Mouse (Mus musculus) forebrain, embryonic 16.5 days (tissue): ENCODE results near the gene Slc16a12. TPM values are rescaled to one million over a fixed set of nuclear protein-coding genes. Genes with fewer than 3 reads are reported as not detected.

Source experiments
- ATAC-seq: fragments of 200-750 bp; cut with Nextera tagmentation; 2 replicates; pipeline ENCODE4 v1.8.0; 2017; ENCODE audit warnings: mild to moderate bottlenecking, moderate library complexity
- H3K27ac ChIP-seq: fragments of 300-500 bp; sonication (generic); 2 replicates; pipeline ENCODE4 v1.5.1; 2014; ENCODE audit warnings: low read length, control low read depth
- H3K27me3 ChIP-seq: fragments of 300-500 bp; sonication (generic); replicated peaks from 2 replicates; pipeline ENCODE4 v1.6.1; 2014; ENCODE audit warnings: low read length; ENCODE audit not compliant: control insufficient read depth, insufficient read depth
- H3K36me3 ChIP-seq: fragments of 300-500 bp; sonication (generic); 2 replicates; pipeline ENCODE4 v1.6.1; 2014; ENCODE audit not compliant: control insufficient read depth, insufficient read depth
- H3K4me1 ChIP-seq: fragments of 300-500 bp; sonication (generic); replicated peaks from 2 replicates; pipeline ENCODE4 v1.6.1; 2014; ENCODE audit warnings: low read length; ENCODE audit not compliant: control insufficient read depth, insufficient read depth
- H3K4me2 ChIP-seq: fragments of 300-500 bp; sonication (generic); 2 replicates; pipeline ENCODE4 v1.6.1; 2014; ENCODE audit warnings: mild to moderate bottlenecking, low read length, control low read depth
- H3K4me3 ChIP-seq: fragments of 300-500 bp; sonication (generic); replicated peaks from 2 replicates; pipeline ENCODE4 v1.5.1; 2014; ENCODE audit warnings: mild to moderate bottlenecking, low read length, control low read depth
- H3K9ac ChIP-seq: fragments of 300-500 bp; sonication (generic); replicated peaks from 2 replicates; pipeline ENCODE4 v1.6.1; 2014; ENCODE audit warnings: low read depth, low read length, control low read depth
- H3K9me3 ChIP-seq: fragments of 300-500 bp; sonication (generic); 2 replicates; pipeline ENCODE4 v1.6.1; 2016; ENCODE audit warnings: low read length; ENCODE audit not compliant: control insufficient read depth
- WGBS: fragments of 180-500 bp; shearing (Covaris S2); extraction: QIAGEN DNeasy Blood & Tissue Kit; methylation state at CpG from one replicate; pipeline ENCODE4 v1.1.7; 2014; 5-methylcytosine and 5-hydroxymethylcytosine counted together
- polyA plus RNA-seq: library from polyadenylated mRNA; unstranded; fragments of >200 nt; fragmentation: Nextera tagmentation; extraction: Ambion mirVana; gene quantifications from 2 replicates; pipeline ENCODE4 v1.2.1, GENCODE M21; 2015

Slc16a12 gene
- polyA plus RNA-seq, 1 experiment from 2014 or later: 2.8 TPM

DNA sequence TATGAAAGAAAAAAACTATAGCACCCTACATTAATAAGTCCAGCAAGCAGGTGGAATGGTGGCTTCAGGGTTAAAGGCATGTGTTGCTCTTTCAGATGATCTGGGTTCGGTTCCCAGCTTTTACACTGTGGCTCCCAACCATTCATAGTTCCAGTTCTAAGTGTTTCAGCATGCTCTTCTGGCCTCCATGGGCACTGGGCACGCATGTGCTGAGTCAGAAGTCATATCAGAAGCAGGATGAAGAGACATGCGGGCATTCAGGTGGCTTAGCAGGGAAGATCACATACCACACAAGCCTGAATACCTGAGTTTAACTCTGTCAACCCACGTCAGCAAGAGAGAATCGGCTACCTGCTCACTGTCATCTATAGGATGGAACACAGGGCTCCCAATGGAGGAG is 28.1 kb downstream of the Slc16a12 start:
- no peaks in the 10 kb centered on the region for H3K9me3 ChIP-seq
- H3K27me3 ChIP-seq: no peaks in the 10 kb centered on the region
- H3K27ac ChIP-seq: no peak overlapping the region
- no peak overlapping the region for H3K4me3 ChIP-seq
- no peak for ATAC-seq
- no peaks in the 10 kb centered on the region for H3K4me1 ChIP-seq
- WGBS: 92% methylated on average over 5 of the region's 5 CpGs
- no peaks in the 10 kb centered on the region for H3K36me3 ChIP-seq
- H3K9ac ChIP-seq: no peak overlapping the region
- no peak overlapping the region for H3K4me2 ChIP-seq

DNA sequence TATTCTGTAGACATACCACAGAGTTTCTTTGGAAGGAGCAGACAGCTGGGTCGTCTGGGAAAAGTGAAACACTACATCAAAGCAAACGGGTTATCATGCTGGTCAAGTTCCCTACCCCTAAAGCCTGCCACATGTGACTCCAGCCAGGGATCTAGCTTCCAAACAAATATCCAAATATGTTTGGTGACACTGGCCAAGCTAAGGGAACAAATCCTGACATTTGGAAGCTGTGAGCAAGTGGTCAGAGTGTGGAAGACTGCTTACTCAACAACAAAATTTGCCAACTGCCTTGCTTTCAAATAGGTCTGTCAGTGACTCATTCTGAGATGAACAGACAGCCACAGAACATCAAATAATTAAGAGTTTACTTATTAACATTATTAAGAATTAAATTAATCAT is 28.6 kb downstream of the Slc16a12 start:
- no peak overlapping the region for H3K4me2 ChIP-seq
- no peaks in the 10 kb centered on the region for H3K27me3 ChIP-seq
- H3K4me1 ChIP-seq: no peaks in the 10 kb centered on the region
- H3K9ac ChIP-seq: no peak overlapping the region
- H3K9me3 ChIP-seq: no peaks in the 10 kb centered on the region
- 47% methylated on average over 2 of the region's 2 CpGs for WGBS
- no peak overlapping the region for H3K4me3 ChIP-seq
- no peak overlapping the region for H3K27ac ChIP-seq
- H3K36me3 ChIP-seq: no peaks in the 10 kb centered on the region
- ATAC-seq: no peak

DNA sequence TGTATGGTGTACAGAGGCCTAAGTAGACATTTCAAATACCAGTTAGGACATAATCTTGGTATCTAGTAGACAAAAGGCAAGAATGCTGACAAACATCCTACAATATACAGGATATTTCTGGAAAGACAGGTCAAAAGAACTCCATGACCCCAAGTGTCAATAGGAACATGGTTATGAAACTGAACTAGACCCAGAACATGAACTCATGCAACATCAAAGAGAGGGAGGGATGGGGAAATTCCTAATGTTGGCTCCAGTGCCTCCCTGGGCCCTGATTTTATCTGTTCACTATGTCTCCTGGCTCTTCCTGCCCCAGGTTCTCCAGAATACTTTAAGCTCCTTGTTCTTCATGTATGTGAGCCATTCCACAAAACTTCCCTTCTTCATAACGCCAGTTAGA is 31.2 kb downstream of the Slc16a12 start:
- no peak overlapping the region for H3K9ac ChIP-seq
- no peaks in the 10 kb centered on the region for H3K9me3 ChIP-seq
- WGBS: 80% methylated on average over 1 of the region's 1 CpGs
- H3K4me2 ChIP-seq: no peak overlapping the region
- H3K36me3 ChIP-seq: no peaks in the 10 kb centered on the region
- H3K27ac ChIP-seq: no peak overlapping the region
- H3K4me3 ChIP-seq: no peak overlapping the region
- no peaks in the 10 kb centered on the region for H3K4me1 ChIP-seq
- no peak for ATAC-seq
- no peaks in the 10 kb centered on the region for H3K27me3 ChIP-seq

DNA sequence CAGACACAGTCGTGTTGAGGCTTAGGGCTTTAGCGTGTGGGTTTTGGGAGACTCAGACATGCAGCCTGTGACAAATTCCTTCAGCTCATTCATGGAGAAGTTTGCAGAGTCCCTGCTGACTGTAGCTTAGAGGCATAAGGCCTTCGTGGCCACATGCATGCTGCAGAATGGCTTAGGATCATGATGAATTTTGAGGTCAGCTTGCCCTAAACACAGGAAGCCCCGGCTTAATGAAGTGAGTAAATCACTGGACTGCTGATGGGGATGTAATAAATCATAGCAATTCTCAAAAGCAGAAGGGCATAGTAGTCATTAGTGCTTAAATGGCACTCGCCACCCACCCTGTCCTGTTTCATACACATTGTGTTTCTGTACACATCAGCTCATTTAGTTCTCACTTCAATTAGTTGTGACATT is 32.8 kb downstream of the Slc16a12 start:
- ATAC-seq: no peak
- WGBS: 81% methylated on average over 5 of the region's 5 CpGs
- H3K27ac ChIP-seq: no peak overlapping the region

DNA sequence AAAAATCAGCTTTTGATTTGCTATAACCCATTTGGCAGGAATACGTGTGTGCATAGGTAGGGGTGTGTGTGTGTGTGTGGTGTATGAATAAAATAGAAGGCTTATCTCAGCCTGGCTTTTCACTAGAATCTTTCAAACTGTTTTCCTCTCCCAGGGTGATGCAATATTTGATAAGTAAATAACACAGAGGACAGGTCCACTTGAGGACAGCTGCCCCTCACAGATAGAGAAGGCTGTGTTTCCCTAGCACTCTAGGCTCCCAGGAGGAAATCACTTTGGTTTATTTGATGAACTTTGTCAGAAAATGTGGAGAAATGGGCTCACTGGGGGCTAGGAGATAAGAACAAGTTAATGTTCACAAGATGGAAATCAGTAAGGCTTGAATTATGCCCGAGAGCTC is 35.0 kb downstream of the Slc16a12 start:
- Histone ChIP-seq H3K9me3 (no peaks in the 10 kb centered on the region), H3K36me3 (no peaks in the 10 kb centered on the region), H3K9ac (no peak overlapping the region), H3K4me1 (no peaks in the 10 kb centered on the region), H3K4me2 (no peak overlapping the region), H3K4me3 (no peak overlapping the region), H3K27me3 (no peaks in the 10 kb centered on the region), H3K27ac (no peak overlapping the region)
- 64% methylated on average over 2 of the region's 2 CpGs for WGBS
- ATAC-seq: no peak

More for the DNA sequence above, 32.8 kb downstream of the Slc16a12 start:
- no peaks in the 10 kb centered on the region for H3K4me1 ChIP-seq
- H3K9me3 ChIP-seq: no peaks in the 10 kb centered on the region
- no peaks in the 10 kb centered on the region for H3K27me3 ChIP-seq
- H3K9ac ChIP-seq: no peak overlapping the region
- no peaks in the 10 kb centered on the region for H3K36me3 ChIP-seq
- H3K4me2 ChIP-seq: no peak overlapping the region
- no peak overlapping the region for H3K4me3 ChIP-seq

DNA sequence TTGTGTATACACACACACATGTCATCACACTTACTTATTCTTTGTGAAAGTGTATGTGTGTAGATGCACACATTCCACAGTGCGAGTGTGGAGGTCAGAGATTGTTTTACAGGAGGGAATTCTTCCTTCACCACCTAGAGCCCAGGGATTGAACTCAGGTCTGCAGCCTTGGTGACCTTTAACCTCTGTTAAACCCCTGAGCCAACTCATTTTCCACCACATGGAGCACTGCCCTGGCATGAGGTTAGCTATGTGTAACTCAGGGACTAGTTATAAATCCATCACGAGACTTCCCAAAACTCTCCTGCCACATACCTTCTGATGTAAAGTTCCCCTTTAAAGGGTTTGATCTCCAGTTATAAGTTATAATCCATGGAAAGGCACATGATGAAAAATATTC is 38.9 kb downstream of the Slc16a12 start:
- H3K36me3 ChIP-seq: no peaks in the 10 kb centered on the region
- no peak for ATAC-seq
- no peak overlapping the region for H3K4me3 ChIP-seq
- no peak overlapping the region for H3K27ac ChIP-seq
- H3K27me3 ChIP-seq: no peaks in the 10 kb centered on the region
- H3K9ac ChIP-seq: no peak overlapping the region
- H3K4me1 ChIP-seq: no peaks in the 10 kb centered on the region
- WGBS: 88% methylated on average over 2 of the region's 2 CpGs
- H3K9me3 ChIP-seq: no peaks in the 10 kb centered on the region
- H3K4me2 ChIP-seq: no peak overlapping the region

DNA sequence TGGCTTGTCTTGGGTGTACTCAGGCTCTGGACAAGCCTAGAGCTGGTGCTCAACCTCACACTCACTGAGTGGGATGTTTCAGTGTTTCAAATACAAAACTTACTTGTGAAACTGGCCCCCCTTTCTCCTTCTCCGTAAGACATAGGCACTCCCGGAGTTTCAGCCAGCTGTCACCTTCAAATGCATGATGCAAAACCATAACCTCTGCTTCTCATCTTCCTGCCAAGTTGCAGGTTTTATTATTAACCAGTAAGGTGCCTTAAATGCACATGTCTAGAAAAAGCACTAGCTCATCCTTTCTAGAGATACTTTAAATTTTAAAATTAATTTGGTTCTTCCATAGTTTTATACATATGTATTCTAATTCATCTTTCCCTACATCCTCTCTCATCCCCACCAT is 39.5 kb downstream of the Slc16a12 start:
- H3K9me3 ChIP-seq: no peaks in the 10 kb centered on the region
- H3K9ac ChIP-seq: no peak overlapping the region
- 84% methylated on average over 2 of the region's 2 CpGs for WGBS
- no peak for ATAC-seq
- no peaks in the 10 kb centered on the region for H3K27me3 ChIP-seq
- no peak overlapping the region for H3K4me3 ChIP-seq
- H3K27ac ChIP-seq: no peak overlapping the region
- no peak overlapping the region for H3K4me2 ChIP-seq
- no peaks in the 10 kb centered on the region for H3K4me1 ChIP-seq
- H3K36me3 ChIP-seq: no peaks in the 10 kb centered on the region

DNA sequence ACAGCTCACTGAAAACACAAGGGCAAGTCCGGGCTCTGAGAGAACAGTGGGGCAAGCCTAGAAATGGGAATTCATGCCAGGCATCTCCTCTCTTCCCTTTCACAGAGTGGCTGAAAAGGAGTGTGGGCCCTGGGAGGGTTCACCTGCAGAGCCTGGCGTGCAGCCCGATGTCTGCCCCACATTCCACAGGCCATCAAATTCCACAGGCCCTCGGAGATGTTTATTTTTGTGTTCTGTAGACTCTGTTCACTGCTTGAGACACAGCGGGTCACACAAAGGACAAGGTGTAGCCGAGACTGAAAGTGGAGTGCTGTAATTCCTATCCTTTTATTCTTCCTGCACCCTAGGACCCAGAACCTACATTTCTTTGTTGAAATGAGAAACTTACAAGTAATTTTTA is 40.8 kb downstream of the Slc16a12 start:
- Histone ChIP-seq H3K4me1 (no peaks in the 10 kb centered on the region), H3K27ac (no peak overlapping the region), H3K27me3 (no peaks in the 10 kb centered on the region), H3K36me3 (no peaks in the 10 kb centered on the region), H3K9me3 (no peaks in the 10 kb centered on the region), H3K4me2 (no peak overlapping the region), H3K4me3 (no peak overlapping the region), H3K9ac (no peak overlapping the region)
- 74% methylated on average over 6 of the region's 6 CpGs for WGBS
- ATAC-seq: no peak

DNA sequence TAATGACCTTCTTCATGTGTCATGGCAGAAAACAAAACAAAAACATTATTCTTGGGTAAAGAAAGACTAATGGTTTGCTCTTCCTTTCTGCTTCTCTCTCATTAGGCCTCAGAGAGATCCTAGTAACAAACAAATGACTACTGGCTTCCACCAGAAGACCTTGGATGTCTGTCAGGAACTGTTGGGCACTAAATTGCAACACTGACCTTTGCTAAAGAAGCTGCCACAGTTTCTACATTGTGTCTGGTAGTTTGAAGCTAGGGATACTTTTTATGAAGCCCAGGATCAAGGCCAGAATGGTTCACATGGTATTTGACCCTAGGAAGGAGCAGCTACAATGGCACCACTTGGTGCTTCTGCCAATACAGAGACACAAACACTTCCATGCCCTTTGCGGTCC is 41.9 kb downstream of the Slc16a12 start:
- H3K4me1 ChIP-seq: no peaks in the 10 kb centered on the region
- no peak overlapping the region for H3K27ac ChIP-seq
- H3K4me2 ChIP-seq: no peak overlapping the region
- 97% methylated on average over 1 of the region's 1 CpGs for WGBS
- no peak for ATAC-seq
- H3K9me3 ChIP-seq: no peaks in the 10 kb centered on the region
- H3K9ac ChIP-seq: no peak overlapping the region
- H3K4me3 ChIP-seq: no peak overlapping the region
- H3K36me3 ChIP-seq: no peaks in the 10 kb centered on the region
- H3K27me3 ChIP-seq: no peaks in the 10 kb centered on the region

DNA sequence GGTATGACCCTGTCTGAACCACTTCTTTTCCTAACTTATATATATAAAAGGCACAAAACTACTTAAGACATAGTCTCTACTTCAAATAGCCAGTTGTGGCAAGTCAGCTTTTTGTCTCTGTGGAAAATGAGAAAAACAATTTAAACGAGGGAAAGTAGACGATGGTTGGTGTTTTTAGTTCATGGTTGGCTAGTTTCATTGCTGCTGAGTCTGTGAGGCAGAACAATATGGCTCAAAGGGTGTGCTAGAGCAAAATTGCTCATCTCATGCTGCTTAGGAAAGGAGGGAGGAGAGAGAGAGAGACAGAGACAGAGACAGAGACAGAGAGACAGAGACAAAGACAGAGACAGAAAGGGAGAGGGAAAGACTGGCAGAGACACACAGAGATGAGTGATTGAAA is 47.8 kb downstream of the Slc16a12 start:
- H3K4me3 ChIP-seq: no peak overlapping the region
- no peaks in the 10 kb centered on the region for H3K36me3 ChIP-seq
- no peak overlapping the region for H3K4me2 ChIP-seq
- WGBS: 54% methylated on average over 2 of the region's 2 CpGs
- no peak for ATAC-seq
- no peaks in the 10 kb centered on the region for H3K9me3 ChIP-seq
- no peak overlapping the region for H3K9ac ChIP-seq
- H3K27ac ChIP-seq: no peak overlapping the region
- no peaks in the 10 kb centered on the region for H3K27me3 ChIP-seq
- H3K4me1 ChIP-seq: no peaks in the 10 kb centered on the region
